Mouse (Mus musculus) megakaryocyte, embryonic 14.5 days (primary cell): Measurements from ENCODE around the gene Tob1.

Experiments
- FLI1 ChIP-seq: IDR thresholded peaks from 2 replicates; pipeline ENCODE4 v1.6.1; 2012; ENCODE audit warnings: low read length, inconsistent platforms, mixed read lengths
- GATA1 ChIP-seq: IDR thresholded peaks from 3 replicates; pipeline ENCODE4 v1.6.1; 2012; ENCODE audit warnings: mixed read lengths, low read length, inconsistent platforms, borderline replicate concordance

- TF ChIP-seq GATA1 (no peak), FLI1 (no peak)
These were observed 27.6 kb upstream of the Tob1 start for GRCm38 (mm10) chr11:94183671-94184070.
